Mouse (Mus musculus) urinary bladder, postnatal 4 days (tissue): ENCODE results near the gene Pla2g3.
A peak's percentile ranks its signal among the peaks of the same experiment; 100 is the strongest.

Source experiments
- DNase-seq, 2 experiments: peaks; one replicate each; pipeline ENCODE4 v3.0.0; 2021 to 2022; ENCODE audit warnings: low spot score in 2 of 2

The Pla2g3 gene

GRCm38 (mm10) chr11:3492748-3493147, 4.7 kb downstream of the Pla2g3 start:
- no peak for DNase-seq

DNA sequence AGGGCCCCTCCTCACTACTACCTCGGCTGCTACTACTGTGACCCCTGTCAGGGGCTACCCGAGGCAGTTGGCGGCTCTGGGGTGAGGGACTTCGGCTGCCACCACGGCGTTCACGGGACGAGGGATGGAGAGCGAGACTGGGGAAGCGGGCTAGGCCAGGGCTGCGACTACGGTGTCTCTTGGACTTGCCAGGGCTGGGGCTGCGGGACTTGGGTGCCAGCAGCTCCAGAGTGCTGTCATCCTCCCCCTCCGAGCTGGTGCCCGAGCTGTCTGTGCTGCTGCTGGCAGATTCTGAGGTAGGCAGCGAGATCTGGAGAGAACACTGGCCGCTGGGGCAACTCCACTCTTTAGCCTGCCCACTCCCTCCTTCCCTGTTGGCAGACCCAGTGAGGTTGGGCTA, 6.8 kb downstream of the Pla2g3 start:
- DNase-seq = no peak

- no peak for DNase-seq
These were observed 7.4 kb downstream of the Pla2g3 start for GRCm38 (mm10) chr11:3495496-3495895.

DNA sequence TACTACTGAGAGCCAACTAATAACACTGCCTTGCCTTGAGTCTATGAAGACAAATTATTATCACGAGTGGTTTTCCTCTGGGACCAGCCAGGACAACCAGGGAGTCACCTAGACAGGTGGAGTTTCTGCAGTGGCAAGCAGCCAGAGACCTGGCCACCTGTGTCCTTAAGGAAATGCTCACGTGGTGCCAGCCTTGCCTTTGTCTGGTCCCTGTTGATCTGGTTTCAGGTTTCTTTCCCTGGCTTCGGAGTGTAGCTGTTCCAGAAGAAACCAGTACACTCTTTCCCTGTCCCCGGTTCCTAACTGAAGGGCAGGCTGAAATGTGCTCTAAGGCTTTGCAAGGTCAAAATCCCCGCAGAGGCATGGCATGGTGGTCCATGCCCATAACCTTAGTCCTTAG, 8.7 kb downstream of the Pla2g3 start:
- DNase-seq = no peak

GRCm38 (mm10) chr11:3497296-3497695, 9.2 kb downstream of the Pla2g3 start:
- no peak for DNase-seq

DNA sequence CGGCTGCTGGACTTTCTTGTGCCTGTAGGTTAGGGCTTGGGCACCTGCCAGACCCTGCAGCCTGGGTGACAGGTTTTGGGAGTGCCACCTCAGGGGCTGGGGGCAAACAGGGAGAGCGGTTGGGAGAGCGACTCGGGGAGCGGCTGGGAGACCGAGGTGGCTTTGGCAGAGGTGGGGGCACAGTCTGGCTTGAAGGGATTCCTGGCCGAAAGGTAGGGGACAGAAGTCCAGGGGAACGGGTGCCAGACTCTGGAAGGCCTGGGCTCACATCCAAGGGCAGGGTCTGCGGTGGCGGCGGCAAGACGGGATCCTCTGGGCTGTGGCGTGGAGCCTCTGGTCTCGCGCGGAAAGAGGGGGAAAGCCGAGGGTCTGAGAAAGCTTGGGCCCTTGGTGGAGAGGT, 14.0 kb downstream of the Pla2g3 start:
- DNase-seq = no peak

DNA sequence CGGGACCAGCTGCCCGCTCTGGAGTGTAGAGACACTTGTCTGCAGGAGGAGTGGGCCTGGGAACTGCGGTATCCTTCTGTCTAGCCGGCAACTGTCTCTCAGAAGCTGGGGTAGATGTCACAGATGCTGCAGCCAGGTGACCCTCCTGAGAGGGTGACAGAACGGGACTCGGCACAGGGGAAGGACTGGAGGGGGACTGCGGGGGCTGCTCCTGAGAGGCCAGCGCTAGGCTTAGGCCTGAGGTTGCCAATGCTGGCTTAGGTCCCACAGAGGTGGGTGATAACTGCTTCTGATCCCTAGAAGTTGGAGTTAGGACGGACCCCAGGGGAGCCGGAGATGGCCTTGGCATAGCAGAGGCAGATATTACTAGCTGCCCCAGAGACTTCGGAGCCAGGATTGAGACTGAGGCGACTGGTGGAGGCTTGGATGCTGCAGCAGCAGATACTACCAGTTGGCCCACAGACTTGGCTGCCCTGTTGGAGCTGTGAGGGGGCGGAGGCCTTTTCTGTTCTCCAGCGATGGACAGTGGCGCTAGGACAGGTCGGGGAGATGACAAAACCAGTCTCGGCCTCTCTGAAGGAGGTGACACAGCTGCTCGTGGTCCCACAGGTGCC, 14.5 kb downstream of the Pla2g3 start:
- peak in 1 of 2 experiments; percentile 15 for DNase-seq

- DNase-seq = no peak
These were observed 15.9 kb downstream of the Pla2g3 start for GRCm38 (mm10) chr11:3503755-3504693.

- no peak for DNase-seq
These were observed 20.1 kb downstream of the Pla2g3 start for GRCm38 (mm10) chr11:3508226-3508625.

GRCm38 (mm10) chr11:3509181-3510085, 21.3 kb downstream of the Pla2g3 start:
- DNase-seq = no peak

GRCm38 (mm10) chr11:3510321-3510720, 22.2 kb downstream of the Pla2g3 start:
- DNase-seq = no peak

- no peak for DNase-seq
These were observed 25.2 kb downstream of the Pla2g3 start for GRCm38 (mm10) chr11:3513291-3513690.

DNA sequence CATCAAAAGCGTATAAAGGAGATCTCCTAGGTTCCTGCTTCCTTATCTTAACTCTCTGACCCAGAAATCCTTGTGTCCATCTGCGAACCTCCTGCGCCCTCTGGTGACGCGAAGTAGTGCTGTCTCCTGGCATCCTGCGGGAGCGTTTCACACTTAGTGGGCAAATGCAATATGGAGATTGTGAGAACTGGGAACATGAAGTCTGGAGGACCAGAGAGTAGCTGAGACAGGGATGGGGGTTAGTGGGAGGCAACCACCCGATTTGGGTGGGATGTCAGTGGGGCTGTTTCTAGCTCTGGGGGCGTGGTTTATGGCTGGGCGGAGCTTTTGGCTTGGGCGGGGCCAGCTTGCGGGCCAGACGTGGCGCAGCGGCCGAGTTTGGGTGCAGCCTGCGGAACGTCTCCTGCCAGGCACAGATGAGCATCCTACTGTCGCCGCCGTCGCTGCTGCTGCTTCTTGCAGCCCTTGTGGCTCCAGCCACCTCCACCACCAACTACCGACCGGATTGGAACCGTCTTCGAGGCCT, 26.5 kb downstream of the Pla2g3 start, which contains the start of gene Selenom:
Gene Selenom, plus strand, starts transcription at position 156 of the 526 bp plus-strand sequence.
- DNase-seq = peak; percentile 88 to 90

DNA sequence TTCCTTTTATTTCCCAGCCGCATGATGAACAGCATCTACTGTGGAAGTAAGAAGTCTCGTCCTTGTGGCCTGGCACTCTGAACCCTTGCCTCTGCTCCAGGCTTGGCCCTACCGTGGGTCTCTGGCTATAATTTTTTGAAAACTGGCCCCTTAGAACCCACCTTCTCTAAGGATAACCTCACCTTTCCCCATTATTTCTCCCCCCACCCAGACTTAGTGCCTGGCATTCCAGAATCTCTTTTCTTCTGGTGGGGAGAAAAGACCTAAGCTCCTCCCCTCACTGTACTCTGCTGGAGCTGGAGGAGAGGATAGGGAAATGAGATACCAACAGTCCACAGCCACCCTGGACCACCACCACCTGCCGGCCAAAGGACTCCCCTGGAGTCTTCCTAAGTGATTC, 27.1 kb downstream of the Pla2g3 start:
- DNase-seq = no peak

DNA sequence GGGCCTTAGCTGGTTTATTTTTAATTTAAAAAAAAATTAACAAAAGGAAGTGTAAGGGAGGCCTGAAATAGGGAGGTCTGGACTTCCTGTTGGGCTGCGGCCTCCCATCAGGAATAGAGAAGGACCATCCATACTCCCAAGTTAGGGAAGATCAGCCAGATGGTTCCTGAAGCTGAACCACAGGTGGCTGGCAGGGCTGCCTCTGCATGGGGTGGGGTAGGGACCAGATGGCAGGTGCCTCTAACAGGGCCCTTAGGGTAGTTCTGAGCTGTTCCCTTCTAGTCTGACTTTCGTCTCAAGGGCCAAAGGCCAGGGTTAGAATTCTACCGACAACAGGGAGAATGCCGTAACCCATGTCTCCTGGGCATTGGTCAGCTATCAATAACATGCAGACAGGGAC, 27.6 kb downstream of the Pla2g3 start:
- no peak for DNase-seq

DNA sequence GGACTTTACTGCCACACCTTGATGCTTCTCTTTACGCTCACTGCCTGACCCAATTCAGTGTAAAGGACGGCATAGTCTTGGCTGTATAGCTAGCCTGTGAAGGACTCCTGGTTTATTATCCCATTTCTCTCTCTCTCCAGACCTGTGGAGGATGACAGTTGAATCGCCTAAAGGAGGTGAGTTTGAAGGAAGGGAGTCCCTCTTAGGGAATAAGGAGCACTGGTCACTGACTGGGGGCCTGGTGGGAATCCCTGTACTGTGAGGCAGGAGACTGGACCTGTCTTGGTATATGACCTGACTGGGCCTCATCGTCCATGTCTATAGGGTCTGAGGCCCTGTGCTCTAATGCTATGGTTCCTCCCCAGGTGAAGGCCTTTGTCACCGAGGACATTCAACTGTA, 28.0 kb downstream of the Pla2g3 start:
- DNase-seq = no peak

- DNase-seq = no peak
These were observed 29.1 kb downstream of the Pla2g3 start for GRCm38 (mm10) chr11:3516859-3517845.

DNA sequence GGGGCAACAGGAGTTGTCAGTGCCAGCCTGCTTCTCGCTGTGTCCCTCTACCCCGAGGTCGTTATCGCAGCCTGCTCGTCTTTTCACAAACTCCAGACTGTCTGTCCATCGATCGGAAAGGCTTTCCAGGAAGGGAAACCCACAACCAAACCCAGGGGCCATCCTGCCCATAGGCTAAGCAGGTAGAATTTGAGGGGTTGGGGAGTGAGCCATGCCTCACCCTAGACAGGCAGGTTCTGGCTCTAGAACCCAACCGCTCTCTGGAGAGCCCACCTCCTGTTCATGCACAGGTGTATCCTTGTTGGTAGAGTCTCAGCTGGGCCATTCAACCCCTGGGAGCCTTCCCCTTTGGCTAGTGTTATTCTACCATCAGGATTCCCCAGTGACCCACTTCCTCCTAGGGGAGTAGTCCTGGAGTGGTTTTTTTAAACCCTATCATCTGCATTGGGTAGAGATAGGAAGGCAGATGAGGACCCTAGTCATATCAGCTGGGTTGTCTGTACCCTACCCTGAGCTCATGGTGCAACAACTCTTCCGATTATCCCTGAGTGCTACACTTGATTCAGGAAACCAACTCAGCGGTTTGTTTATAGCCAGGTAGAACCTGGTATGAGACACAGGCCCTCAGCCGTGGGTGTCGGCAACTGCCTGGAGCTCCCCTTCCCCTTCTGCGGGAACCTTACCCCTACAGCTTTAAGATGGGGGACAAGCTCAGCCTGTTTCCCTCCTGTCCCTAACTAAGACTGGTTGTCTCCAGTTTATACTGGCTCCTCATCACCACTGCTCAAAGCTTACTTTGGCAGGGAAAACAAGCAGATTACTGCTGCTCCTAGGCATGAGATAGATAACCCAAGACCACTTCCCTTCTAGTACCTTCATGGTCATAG, 30.0 kb downstream of the Pla2g3 start:
- no peak for DNase-seq

- no peak for DNase-seq
These were observed 31.1 kb downstream of the Pla2g3 start for GRCm38 (mm10) chr11:3519051-3519726.
